Mouse (Mus musculus): ENCODE measurements around the gene Gm21783.

Gene Gm21783

GRCm38 (mm10) chrY:44981163-44981562, at the start of gene Gm21783:
Gm21783 (minus strand) TSS chrY:44981263.
- no CpG with 5 or more reads among the region's 1 CpGs for WGBS

Measured in cerebral cortex, adult 2 months (tissue).